Mouse (Mus musculus) stomach, postnatal 0 days (tissue): ENCODE data around the gene Tppp. TPM values are rescaled to one million over a fixed set of nuclear protein-coding genes. Genes with fewer than 3 reads are reported as not detected.
"Not testable (repeated sequence)": the region's sequence is repeated elsewhere in the genome, so short reads cannot be mapped to it uniquely, and the experiment has no call there.

Experiments
- ATAC-seq: fragments of 200-750 bp; cut with Nextera tagmentation; 2 replicates; pipeline ENCODE4 v1.8.0; 2017; ENCODE audit not compliant: low FRiP score, low TSS enrichment
- DNase-seq: peaks from one replicate; pipeline ENCODE4 v3.0.0-alpha.2; 2016; ENCODE audit warnings: low spot score
- H3K27ac ChIP-seq: fragments of 300-500 bp; sonication (generic); replicated peaks from 2 replicates; pipeline ENCODE4 v1.5.1; 2014; ENCODE audit warnings: mild to moderate bottlenecking, control low read depth
- H3K27me3 ChIP-seq: fragments of 300-500 bp; sonication (generic); 2 replicates; pipeline ENCODE4 v1.6.1; 2014; ENCODE audit warnings: low read length; ENCODE audit not compliant: control insufficient read depth, insufficient read depth
- H3K36me3 ChIP-seq: fragments of 300-500 bp; sonication (generic); 2 replicates; pipeline ENCODE4 v1.6.1; 2014; ENCODE audit warnings: low read length, mixed read lengths; ENCODE audit not compliant: control insufficient read depth, insufficient read depth
- H3K4me1 ChIP-seq: fragments of 300-500 bp; sonication (generic); replicated peaks from 2 replicates; pipeline ENCODE4 v1.6.1; 2014; ENCODE audit warnings: antibody characterized with exemption; ENCODE audit not compliant: control insufficient read depth, insufficient read depth
- H3K4me2 ChIP-seq: fragments of 300-500 bp; sonication (generic); replicated peaks from 2 replicates; pipeline ENCODE4 v1.6.1; 2014; ENCODE audit warnings: low read depth, mild to moderate bottlenecking, control low read depth, moderate library complexity
- H3K4me3 ChIP-seq: fragments of 300-500 bp; sonication (generic); 2 replicates; pipeline ENCODE4 v1.5.1; 2014; ENCODE audit warnings: low read depth, low read length, control low read depth
- H3K9ac ChIP-seq: fragments of 300-500 bp; sonication (generic); 2 replicates; pipeline ENCODE4 v1.6.1; 2014; ENCODE audit warnings: mild to moderate bottlenecking, low read length, control low read depth, mixed read lengths
- H3K9me3 ChIP-seq: fragments of 300-500 bp; sonication (generic); 2 replicates; pipeline ENCODE4 v1.6.1; 2016; ENCODE audit warnings: low read length; ENCODE audit not compliant: control insufficient read depth
- CTCF ChIP-seq: IDR thresholded peaks from 2 replicates; pipeline ENCODE4 v1.5.1; 2016; ENCODE audit warnings: antibody characterized with exemption, low read depth, mild to moderate bottlenecking, moderate library complexity
- EP300 ChIP-seq: optimal IDR thresholded peaks from 2 replicates; pipeline ENCODE3; 2016; ENCODE audit warnings: antibody characterized with exemption
- WGBS: fragments of 180-500 bp; shearing (Covaris S2); extraction: QIAGEN DNeasy Blood & Tissue Kit; methylation state at CpG from one replicate; pipeline ENCODE4 v1.1.7; 2014; 5-methylcytosine and 5-hydroxymethylcytosine counted together
- polyA plus RNA-seq: library from polyadenylated mRNA; unstranded; fragments of >200 nt; fragmentation: Nextera tagmentation; extraction: Ambion mirVana; gene quantifications from 2 replicates; pipeline ENCODE4 v1.2.1, GENCODE M21; 2015

Tppp gene
- polyA plus RNA-seq, 1 experiment from 2014 or later, result 3.4 TPM

- no peak for ATAC-seq
- H3K27ac ChIP-seq, result no peak overlapping the region
Observed at GRCm38 (mm10) chr13:74000519-74000918, 8.7 kb upstream of the Tppp start.

DNA sequence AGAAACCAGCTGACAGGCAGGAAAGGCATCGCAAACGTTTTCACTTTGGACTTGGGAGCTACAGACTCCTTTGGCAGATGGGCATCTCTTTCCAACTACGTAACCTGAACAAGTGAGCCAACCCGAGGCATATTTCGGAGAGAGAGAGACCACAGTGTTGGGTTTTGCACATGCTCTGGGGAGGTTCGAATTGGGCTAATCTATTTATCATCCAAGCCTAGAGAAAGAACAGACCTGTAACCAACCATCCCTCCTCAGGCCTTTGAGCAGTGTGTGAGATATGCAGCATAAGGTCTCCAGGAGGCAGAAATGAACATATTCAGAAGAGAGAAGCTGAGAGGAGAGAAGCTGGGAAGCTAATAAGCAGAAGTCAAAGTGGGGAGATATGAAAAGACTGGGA, 8.2 kb upstream of the Tppp start:
- TF ChIP-seq EP300, result no peak
- TF ChIP-seq CTCF, result no peak
- Histone ChIP-seq H3K9ac (no peak overlapping the region), H3K27ac (no peak overlapping the region), H3K4me3 (no peak overlapping the region), H3K27me3 (no peaks in the 10 kb centered on the region), H3K4me1 (no peaks in the 10 kb centered on the region), H3K9me3 (no peaks in the 10 kb centered on the region), H3K36me3 (no peaks in the 10 kb centered on the region), H3K4me2 (no peak overlapping the region)
- 79% methylated on average over 6 of the region's 6 CpGs for WGBS
- DNase-seq (no peak), ATAC-seq (no peak)

More at GRCm38 (mm10) chr13:74000519-74000918, 8.7 kb upstream of the Tppp start:
- Histone ChIP-seq H3K4me2 (no peak overlapping the region), H3K9ac (no peak overlapping the region), H3K4me1 (no peaks in the 10 kb centered on the region), H3K36me3 (no peaks in the 10 kb centered on the region), H3K9me3 (no peaks in the 10 kb centered on the region), H3K27me3 (no peaks in the 10 kb centered on the region), H3K4me3 (no peak overlapping the region)
- no peak for DNase-seq
- no peak for TF ChIP-seq EP300
- no peak for TF ChIP-seq CTCF

DNA sequence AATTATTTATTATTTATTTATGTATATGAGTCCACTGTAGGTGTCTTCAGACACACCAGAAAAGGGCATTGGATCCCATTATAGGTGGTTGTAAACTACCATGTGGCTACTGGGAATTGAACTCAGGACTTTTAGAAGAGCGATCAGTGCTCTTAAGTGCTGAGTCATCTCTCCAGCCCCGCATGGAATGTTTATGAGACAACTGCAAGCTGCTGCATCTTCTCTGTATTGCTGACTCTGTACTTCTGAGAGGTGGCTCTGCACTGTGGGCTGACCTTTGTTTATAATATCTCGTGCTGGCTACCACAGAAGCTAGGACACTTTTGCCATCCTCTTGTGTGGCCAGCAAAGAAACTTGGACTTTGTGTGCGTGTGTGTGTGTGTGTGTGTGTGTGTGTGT, 7.7 kb upstream of the Tppp start:
- Histone ChIP-seq H3K4me1 (no peaks in the 10 kb centered on the region), H3K9me3 (no peaks in the 10 kb centered on the region), H3K9ac (no peak overlapping the region), H3K4me2 (no peak overlapping the region), H3K27me3 (no peaks in the 10 kb centered on the region), H3K36me3 (no peaks in the 10 kb centered on the region), H3K4me3 (no peak overlapping the region), H3K27ac (no peak overlapping the region)
- ATAC-seq (no peak), DNase-seq (no peak)
- TF ChIP-seq CTCF, result no peak
- TF ChIP-seq EP300, result no peak
- 55% methylated on average over 4 of the region's 4 CpGs for WGBS

GRCm38 (mm10) chr13:74006881-74007280, 2.3 kb upstream of the Tppp start:
- H3K9me3 ChIP-seq, H3K27ac ChIP-seq, H3K4me3 ChIP-seq, H3K4me1 ChIP-seq, H3K4me2 ChIP-seq, ATAC-seq, DNase-seq, H3K27me3 ChIP-seq, H3K36me3 ChIP-seq, H3K9ac ChIP-seq: not testable (repeated sequence)
- 81% methylated on average over 4 of the region's 4 CpGs for WGBS

DNA sequence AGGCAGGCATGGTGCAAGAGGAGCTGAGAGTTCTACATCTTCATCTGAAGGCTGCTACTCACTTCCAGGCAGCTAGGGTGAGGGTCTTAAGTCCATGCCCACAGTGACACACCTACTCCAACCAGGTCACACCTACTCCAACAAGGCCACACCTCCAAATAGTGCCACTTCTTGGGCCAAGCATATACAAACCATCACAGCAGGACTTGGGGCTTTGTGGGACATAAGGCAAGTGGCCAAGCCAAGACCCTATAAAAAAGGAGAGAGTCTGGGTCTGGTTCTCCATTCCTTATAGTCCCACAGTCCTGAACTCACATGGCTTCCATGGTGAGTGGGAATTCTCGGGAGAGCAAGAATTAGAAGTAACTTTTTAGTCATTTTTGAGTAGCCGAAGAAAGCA, 991 bp upstream of the Tppp start:
- not testable (repeated sequence) for H3K4me1 ChIP-seq, DNase-seq, H3K9ac ChIP-seq, H3K27ac ChIP-seq, H3K36me3 ChIP-seq, H3K27me3 ChIP-seq, ATAC-seq, H3K9me3 ChIP-seq
- peak overlapping the region; percentile 96 for H3K4me2 ChIP-seq
- 65% methylated on average over 2 of the region's 2 CpGs for WGBS
- peak overlapping the region; percentile 60 for H3K4me3 ChIP-seq

- TF ChIP-seq EP300 (no peak), CTCF (no peak)
- ATAC-seq, result no peak
- 0 out of 2 replicates have a peak, but pooled peaks cover 2% of the 10 kb centered on the region for H3K4me1 ChIP-seq
- H3K27me3 ChIP-seq, result no peaks in the 10 kb centered on the region; the same call in 1 of the 2 replicates
- H3K27ac ChIP-seq, result peak overlapping the region; percentile 63
- peak overlapping the region; percentile 60 for H3K4me3 ChIP-seq
- peak overlapping the region; percentile 96 for H3K4me2 ChIP-seq
- peak overlapping the region; percentile 58 for H3K9ac ChIP-seq
- 1% methylated on average over 55 of the region's 55 CpGs for WGBS
- no peaks in the 10 kb centered on the region for H3K36me3 ChIP-seq
- DNase-seq, result peak; percentile 48
- no peaks in the 10 kb centered on the region for H3K9me3 ChIP-seq
Observed at GRCm38 (mm10) chr13:74009791-74010614, 796 bp downstream of the Tppp start.
